Comparison of ENCODE assay signal across 15 mouse cellular contexts in the genomic region with DNA sequence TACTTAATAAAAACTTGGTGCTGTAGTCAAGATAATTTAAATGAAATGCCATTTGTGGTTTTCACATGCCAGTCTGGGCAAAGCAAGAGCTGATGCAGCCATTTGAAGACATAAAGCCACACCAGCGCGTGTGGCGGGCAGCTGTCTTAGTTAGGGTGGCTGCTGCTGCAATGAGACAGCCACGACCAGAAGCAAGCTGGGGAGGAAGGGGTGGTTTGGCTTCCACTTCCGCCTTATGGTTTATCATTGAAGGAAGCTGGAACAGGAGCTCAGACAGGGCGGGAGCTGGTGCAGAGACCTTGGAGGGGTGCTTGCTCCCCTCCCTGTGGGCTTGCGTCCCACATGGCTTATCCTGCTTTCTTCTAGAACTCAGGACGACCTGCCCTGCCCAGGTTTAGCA. TPM values are rescaled to one million over a fixed set of nuclear protein-coding genes. Genes with fewer than 3 reads are reported as not detected.
A peak's percentile ranks its signal among the peaks of the same experiment; 100 is the strongest.
DNase-seq lines count a peak whose midpoint lies in the region; ATAC-seq and TF ChIP-seq lines count a peak whose summit lies in the region.
"Had no signal": no experiment of that assay in that cellular context is flagged by ENCODE, and none has a peak within 500 bp of the region (broad histone marks: within the 10 kb centered on the region; RNA-seq: fewer than 3 reads in every experiment).

No protein-coding gene starts in this region.

- 71% methylated on average over 8 of the region's 8 CpGs for WGBS in forebrain, embryonic 15.5 days
- 87% methylated on average over 8 of the region's 8 CpGs for WGBS in forebrain, embryonic 11.5 days
- WGBS in lung, embryonic 14.5 days: 73% methylated on average over 8 of the region's 8 CpGs
- 43% methylated on average over 8 of the region's 8 CpGs for WGBS in lung, adult 2 months

- no peak overlapping the region for H3K4me2 ChIP-seq in forebrain, embryonic 15.5 days (replicated peaks)
- H3K4me2 ChIP-seq in forebrain, embryonic 11.5 days (ENCODE audit: low read depth, low read length, severe bottlenecking): no peak overlapping the region
- no peak overlapping the region for H3K4me2 ChIP-seq in lung, embryonic 14.5 days
- H3K4me2 ChIP-seq: hindbrain, embryonic 15.5 days; lung, embryonic 15.5 days; midbrain, embryonic 11.5 days had no signal

- H3K36me3 ChIP-seq in forebrain, embryonic 15.5 days: peaks cover 78% of the 10 kb centered on the region
- H3K36me3 ChIP-seq in forebrain, embryonic 11.5 days (ENCODE audit: control insufficient read depth, insufficient read depth, low read length): peaks cover 14% of the 10 kb centered on the region
- H3K36me3 ChIP-seq in lung, embryonic 14.5 days (ENCODE audit: insufficient read depth): peaks cover 88% of the 10 kb centered on the region

- peaks cover 18% of the 10 kb centered on the region for H3K4me1 ChIP-seq in forebrain, embryonic 15.5 days
- H3K4me1 ChIP-seq in forebrain, embryonic 11.5 days (replicated peaks; ENCODE audit: control insufficient read depth, insufficient read depth, low read length): no peaks in the 10 kb centered on the region
- H3K4me1 ChIP-seq in lung, embryonic 14.5 days (ENCODE audit: insufficient read depth): no peaks in the 10 kb centered on the region
- peaks cover 4% of the 10 kb centered on the region; the same call in 1 of the 2 replicates for H3K4me1 ChIP-seq in lung, adult 2 months (ENCODE audit: control insufficient read depth, insufficient read depth, low read length)
- H3K4me1 ChIP-seq: hindbrain, embryonic 15.5 days had no signal

- no peak overlapping the region for H3K4me3 ChIP-seq in forebrain, embryonic 15.5 days
- no peak overlapping the region for H3K4me3 ChIP-seq in forebrain, embryonic 11.5 days (ENCODE audit: low read depth, low read length)
- H3K4me3 ChIP-seq in lung, embryonic 14.5 days (ENCODE audit: low read depth, low read length): no peak overlapping the region
- no peak overlapping the region for H3K4me3 ChIP-seq in lung, adult 2 months (replicated peaks; ENCODE audit: extremely low read depth, low read depth, low read length)
- H3K4me3 ChIP-seq: hindbrain, embryonic 15.5 days; lung, embryonic 15.5 days had no signal

- H3K27ac ChIP-seq in forebrain, embryonic 15.5 days (replicated peaks): 0 out of 2 replicates have a peak overlapping the region, but pooled peaks have one; percentile 11
- no peak overlapping the region for H3K27ac ChIP-seq in forebrain, embryonic 11.5 days (ENCODE audit: low read depth, low read length)
- no peak overlapping the region for H3K27ac ChIP-seq in lung, embryonic 14.5 days (ENCODE audit: low read depth)
- H3K27ac ChIP-seq: hindbrain, embryonic 15.5 days; lung, embryonic 15.5 days had no signal

- intact Hi-C loops in gastrocnemius, postnatal 36 days (cut with DNase I): no loop called here

- no peak for ATAC-seq in forebrain, embryonic 15.5 days (replicated peaks)
- no peak for ATAC-seq in forebrain, embryonic 11.5 days (replicated peaks; ENCODE audit: low FRiP score)
- ATAC-seq in lung, embryonic 14.5 days (ENCODE audit: insufficient read depth): peak; percentile 28; the same call in 1 of the 2 replicates
- ATAC-seq in megakaryocyte progenitor cell, adult 5-6 weeks (replicated peaks; ENCODE audit: poor library complexity): peak; percentile 95

- no peak for TF ChIP-seq POLR2A in lung, adult 2 months (IDR thresholded peaks at IDR 0.05; ENCODE audit: borderline replicate concordance, extremely low read depth, low read depth, low read length)

- H3K9ac ChIP-seq in forebrain, embryonic 15.5 days (replicated peaks): no peak overlapping the region
- no peak overlapping the region for H3K9ac ChIP-seq in forebrain, embryonic 11.5 days (ENCODE audit: low read length)
- no peak overlapping the region for H3K9ac ChIP-seq in lung, embryonic 14.5 days
- H3K9ac ChIP-seq: hindbrain, embryonic 15.5 days; lung, embryonic 15.5 days had no signal

- no peak for TF ChIP-seq CTCF in lung, embryonic 14.5 days (IDR thresholded peaks at IDR 0.05; ENCODE audit: low read depth)
- no peak for TF ChIP-seq CTCF in lung, adult 2 months (IDR thresholded peaks at IDR 0.05; ENCODE audit: insufficient read depth, low read length)

- no peak for DNase-seq in forebrain, embryonic 11.5 days (ENCODE audit: low spot score)
- DNase-seq in lung, embryonic 14.5 days: no peak
- no peak for DNase-seq in lung, adult 2 months
- peak; percentile 55 for DNase-seq in thymus, postnatal 25 days
- DNase-seq in gastrocnemius, postnatal 36 days: no peak
- no peak for DNase-seq in cerebellum, postnatal 14 days
- DNase-seq: adrenal gland, postnatal 36 days; gastrocnemius, postnatal 14 days; kidney, adult 9 months had no signal

- no peaks in the 10 kb centered on the region for H3K27me3 ChIP-seq in forebrain, embryonic 15.5 days
- H3K27me3 ChIP-seq in forebrain, embryonic 11.5 days (ENCODE audit: control insufficient read depth, insufficient read depth, low read length): no peaks in the 10 kb centered on the region
- H3K27me3 ChIP-seq in lung, embryonic 14.5 days (ENCODE audit: insufficient read depth, low read length): no peaks in the 10 kb centered on the region
- H3K27me3 ChIP-seq: hindbrain, embryonic 15.5 days; lung, embryonic 15.5 days had no signal

- H3K9me3 ChIP-seq in forebrain, embryonic 15.5 days: no peaks in the 10 kb centered on the region
- H3K9me3 ChIP-seq in forebrain, embryonic 11.5 days (ENCODE audit: control insufficient read depth, low read length): no peaks in the 10 kb centered on the region
- H3K9me3 ChIP-seq in lung, embryonic 14.5 days (ENCODE audit: low read depth, low read length): no peaks in the 10 kb centered on the region
- H3K9me3 ChIP-seq: G1E; hindbrain, embryonic 15.5 days; lung, embryonic 15.5 days had no signal

RNA-seq across cellular contexts. Expression of a gene that starts 20.7 kb away (rescaled TPM):
- polyA plus RNA-seq in forebrain, embryonic 15.5 days (2015; fragmentation: Nextera tagmentation; extraction: Ambion mirVana): 89.6 and 95.9 TPM in 2 replicates
- polyA plus RNA-seq in forebrain, embryonic 11.5 days (2014; fragmentation: Nextera tagmentation; extraction: Ambion mirVana): 125 and 132 TPM in 2 replicates
- 72.9 and 73.7 TPM in 2 replicates for polyA plus RNA-seq in lung, embryonic 14.5 days (2014; fragmentation: Nextera tagmentation; extraction: Ambion mirVana)
- 6.8 and 12.5 TPM in 2 replicates for polyA plus RNA-seq in lung, adult 2 months (2012; rRNA removed)
- 39.5 and 40.0 TPM in 2 replicates for total RNA-seq in megakaryocyte progenitor cell, adult 5-6 weeks (2015)
- 47.9 and 55.2 TPM in 2 replicates for total RNA-seq in megakaryocyte progenitor cell, adult 5-6 weeks (2017)
- total RNA-seq in gastrocnemius, postnatal 36 days (2021): 1 to 10 TPM; 4.9 to 5.9 TPM

Comparison
In these comparisons a context has a peak if more than half of its experiments do, and no peak if none do; other contexts are left out.
1. ATAC-seq: peak in lung, embryonic 14.5 days (single experiment) and megakaryocyte progenitor cell, adult 5-6 weeks (single experiment); none in forebrain, embryonic 15.5 days (single experiment) and forebrain, embryonic 11.5 days (single experiment).